Mouse (Mus musculus) T-helper 2 cell (primary cell): ENCODE measurements around the gene Tstd1.

ENCODE experiments used
- in situ Hi-C: fragments of 300-600 bp; cut with MboI, MseI; formaldehyde crosslinking; loops from one replicate; pipeline ENCODE4 v1.15.1; 2025; ENCODE audit warnings: high pct_unique_total_duplicates

Gene Tstd1

DNA sequence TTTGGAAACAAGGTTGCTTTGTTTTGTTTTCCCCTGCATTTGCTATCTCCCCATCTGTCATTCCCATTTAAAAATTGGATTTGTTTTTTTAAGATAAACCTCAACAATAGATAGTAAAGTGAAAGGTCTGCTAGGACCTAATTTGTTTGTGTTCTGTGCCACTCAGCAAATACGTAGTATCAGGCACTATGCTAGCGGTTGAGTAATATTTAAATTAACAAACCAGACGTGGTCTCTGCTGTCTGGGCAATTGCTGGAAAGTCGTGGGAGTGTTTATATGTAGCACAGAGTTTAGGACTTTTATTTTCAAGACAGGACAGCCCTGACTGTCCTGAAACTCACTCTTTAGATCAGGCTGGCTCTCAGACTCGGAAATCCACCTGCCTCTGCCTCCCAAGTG lies 33.9 kb downstream of the Tstd1 start:
- in situ Hi-C loops, result no loop called here

DNA sequence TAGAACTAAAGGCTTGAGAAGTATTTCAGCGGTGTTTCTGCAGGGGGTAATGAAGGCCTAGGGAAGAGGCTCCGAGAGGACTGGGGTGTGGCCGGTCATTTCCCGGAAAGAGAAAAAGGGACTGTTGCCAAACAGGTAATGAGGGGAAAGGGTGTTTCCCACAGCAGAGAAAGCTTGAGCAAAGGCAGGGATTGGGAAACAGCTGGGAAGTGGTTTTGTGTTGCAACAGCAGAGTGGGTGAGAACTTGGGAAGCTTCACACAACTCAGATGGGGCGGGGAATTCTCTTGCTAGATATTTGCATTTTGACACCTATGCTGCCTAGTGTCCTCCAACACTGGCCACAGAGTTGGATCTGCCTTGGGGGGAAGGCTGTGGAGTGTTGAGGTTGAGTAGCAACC lies 34.3 kb downstream of the Tstd1 start:
- in situ Hi-C loops, result no loop called here

DNA sequence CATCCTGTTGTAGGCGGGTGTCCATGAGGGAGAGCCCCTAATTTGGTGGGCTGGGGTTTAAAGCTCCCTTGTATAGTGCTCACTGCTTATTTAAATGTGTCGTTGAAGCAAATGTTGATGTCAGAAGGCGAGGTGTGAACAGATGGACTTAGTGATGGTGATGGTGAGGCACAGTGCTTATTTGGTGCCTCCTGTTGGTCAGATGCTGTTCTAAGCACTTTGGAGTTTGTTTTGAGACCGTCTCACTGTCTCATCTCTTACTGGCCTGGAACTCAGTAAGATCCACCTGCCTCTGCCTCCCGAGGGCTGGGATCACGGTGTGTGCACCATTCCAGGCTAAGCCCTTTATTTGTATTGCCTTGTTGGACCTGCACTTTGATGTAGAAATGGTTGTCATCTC lies 36.3 kb downstream of the Tstd1 start:
- in situ Hi-C loops, result no loop called here

DNA sequence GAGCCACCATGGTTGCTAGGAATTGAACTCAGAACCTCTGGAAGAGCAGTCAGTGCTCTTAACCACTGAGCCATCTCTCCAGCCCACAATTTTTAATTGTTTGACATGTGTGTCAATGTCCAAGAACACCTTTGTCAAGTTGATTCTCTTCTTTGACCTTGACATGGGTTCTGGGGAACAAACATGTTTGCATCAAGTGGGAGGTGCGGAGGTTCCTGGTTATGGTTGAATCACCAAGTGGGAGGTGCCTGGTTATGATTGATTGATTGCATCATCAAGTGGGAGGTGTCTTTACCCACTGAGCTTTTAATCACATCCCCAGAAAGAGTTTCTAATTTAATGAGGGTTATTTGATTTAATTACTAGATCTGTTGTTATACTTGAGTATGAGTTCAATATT lies 38.9 kb downstream of the Tstd1 start:
- in situ Hi-C loops, result no loop called here

DNA sequence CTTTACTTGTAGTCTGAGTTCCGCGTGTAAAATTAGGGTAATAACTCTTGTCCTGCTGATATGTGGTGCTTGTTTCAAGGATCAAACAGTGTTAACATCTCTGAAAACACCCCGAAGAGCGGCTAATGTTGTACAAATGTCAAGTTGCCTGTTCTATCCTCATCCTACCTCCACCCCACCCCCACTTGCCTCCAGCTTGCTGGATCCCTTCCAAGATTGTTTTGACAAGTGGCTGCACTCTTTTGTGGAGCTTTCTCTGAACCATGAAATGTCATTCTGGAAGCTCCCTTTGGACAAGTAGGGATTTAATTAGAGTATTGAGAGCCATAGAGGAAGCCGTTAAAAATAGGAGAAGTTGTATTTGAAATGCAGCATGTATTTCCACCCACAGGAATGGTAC lies 41.1 kb downstream of the Tstd1 start:
- in situ Hi-C loops, result no loop called here

DNA sequence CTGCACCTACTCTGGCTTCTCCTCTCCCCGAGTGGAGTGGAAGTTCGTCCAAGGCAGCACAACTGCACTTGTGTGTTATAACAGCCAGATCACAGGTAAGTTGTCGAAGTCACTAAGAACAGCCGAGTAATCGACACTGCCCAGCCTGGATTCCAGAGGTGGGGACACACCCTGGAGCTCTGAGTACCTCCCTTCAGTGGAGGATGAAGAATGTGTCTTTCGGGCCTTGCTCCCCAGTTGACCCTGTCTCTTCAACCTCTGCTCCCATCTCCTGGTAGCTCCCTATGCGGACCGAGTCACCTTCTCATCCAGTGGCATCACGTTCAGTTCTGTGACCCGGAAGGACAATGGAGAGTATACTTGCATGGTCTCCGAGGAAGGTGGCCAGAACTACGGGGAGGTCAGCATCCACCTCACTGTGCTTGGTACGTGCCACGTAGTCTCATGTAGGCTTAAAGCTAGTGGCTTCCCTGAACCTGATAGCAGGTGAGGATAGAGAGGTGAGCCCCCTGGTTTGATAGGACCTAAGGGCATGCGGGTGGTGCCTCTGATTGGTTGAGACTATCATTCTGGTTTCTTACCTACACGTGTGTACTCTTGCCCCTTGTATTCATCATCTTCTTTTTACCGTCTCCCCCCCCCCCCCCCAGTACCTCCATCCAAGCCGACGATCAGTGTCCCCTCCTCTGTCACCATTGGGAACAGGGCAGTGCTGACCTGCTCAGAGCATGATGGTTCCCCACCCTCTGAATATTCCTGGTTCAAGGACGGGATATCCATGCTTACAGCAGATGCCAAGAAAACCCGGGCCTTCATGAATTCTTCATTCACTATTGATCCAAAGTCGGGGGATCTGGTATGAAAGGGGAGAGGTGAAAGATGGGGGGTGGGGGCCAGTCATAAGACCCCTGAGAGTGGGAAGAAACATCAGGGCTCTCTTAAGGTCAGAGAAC lies 42.2 kb downstream of the Tstd1 start:
- in situ Hi-C loops, result no loop called here

DNA sequence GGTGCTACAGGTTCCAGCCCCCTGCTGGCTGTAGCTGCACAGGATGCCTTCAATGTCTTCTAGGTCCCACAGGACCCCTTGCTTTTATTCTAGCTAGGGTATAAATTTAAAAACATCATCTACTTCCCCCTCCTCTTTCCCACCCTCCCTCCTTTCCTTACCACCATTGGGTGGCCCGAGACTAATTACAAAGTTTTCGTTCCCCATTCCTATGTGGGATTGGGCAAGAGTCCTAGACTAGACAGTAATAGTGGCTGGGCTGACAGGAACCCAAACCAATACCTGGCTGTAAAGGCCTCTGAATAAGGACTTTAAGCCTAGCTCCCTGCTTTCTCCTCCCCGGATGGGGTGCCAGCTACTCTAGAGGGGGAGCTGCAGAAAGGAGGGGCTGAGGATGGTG lies 44.5 kb downstream of the Tstd1 start:
- in situ Hi-C loops, result no loop called here

DNA sequence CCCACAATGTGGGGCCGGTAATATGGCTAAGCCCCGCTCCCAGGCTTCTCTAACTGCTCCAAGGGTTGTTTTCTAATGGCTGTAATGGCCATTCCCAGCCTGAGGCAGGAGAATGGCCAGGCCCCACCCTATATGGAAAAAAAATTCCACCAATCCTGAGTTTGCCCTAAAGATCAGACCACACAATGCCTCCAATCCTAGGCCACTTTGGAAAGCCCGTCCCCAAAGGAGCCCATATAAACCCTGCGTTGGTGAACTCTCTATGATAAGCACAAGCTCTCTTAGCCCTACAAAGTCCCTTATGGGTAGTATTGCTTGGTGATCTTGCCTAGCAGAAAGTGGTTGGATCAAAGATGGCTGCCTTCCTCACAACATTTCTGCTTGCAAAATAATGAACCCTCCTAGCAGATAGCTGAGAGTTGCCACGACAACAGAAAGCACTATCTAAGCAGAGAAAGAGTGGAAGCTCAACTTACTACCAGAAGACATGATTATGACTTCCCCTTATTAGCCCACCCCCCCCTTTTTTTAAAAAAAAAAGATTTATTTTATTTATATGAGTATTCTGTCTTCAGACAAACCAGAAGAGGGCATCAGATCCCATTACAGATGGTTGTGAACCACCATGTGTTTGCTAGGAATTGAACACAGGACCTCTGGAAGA lies 47.2 kb downstream of the Tstd1 start:
- in situ Hi-C loops, result no loop called here

DNA sequence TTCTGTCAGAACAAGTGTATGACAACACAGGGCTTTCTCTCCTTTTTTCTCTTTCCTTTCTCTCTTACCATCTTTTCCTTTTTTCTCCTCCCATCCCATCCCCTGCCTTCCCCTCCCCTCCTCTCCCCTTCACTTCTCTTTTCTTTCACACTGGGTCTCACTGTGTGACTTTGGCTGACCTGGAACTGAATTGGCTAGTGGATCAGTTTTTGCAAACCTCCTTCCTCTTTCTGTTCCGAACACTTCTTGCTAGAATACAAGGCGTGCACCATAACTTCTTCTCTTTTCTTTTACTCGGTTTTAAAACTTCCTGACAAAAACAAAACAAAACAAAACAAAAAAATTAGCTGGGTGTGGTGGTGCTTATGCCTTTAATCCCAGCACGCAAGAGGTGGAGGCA lies 47.9 kb downstream of the Tstd1 start:
- in situ Hi-C loops, result no loop called here

DNA sequence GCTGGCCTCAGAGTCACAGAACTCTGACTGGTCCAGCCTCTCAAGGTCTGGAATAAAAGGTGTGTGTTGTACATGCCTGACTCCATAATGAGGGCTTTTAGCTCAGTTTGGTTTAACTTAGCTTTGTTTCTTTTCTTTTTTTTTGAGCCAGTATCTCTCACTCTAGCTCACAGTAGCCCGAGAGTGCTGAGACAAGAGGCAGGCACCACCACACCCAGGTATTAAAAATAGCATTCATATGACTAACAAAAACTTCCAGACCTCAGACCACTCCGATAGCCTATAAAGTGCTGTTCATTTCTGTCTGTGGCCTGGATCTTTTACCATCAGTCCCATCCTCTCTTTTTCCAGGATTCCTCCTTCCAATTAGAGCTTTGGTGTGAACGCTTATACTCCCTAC lies 51.0 kb downstream of the Tstd1 start:
- in situ Hi-C loops, result loop anchor here (10.0 kb wide), 1 partner anchor 105 kb away; the partner anchor contains the start of gene Klhdc9
